Mouse (Mus musculus): ENCODE measurements at regions not wholly inside any gene's neighbourhood (a gene's known extent, or its start where the extent isn't known, plus 50 kb on each side); places are given as distances from the start of the nearest gene placed in this dataset.
A peak's percentile ranks its signal among the peaks of the same experiment; 100 is the strongest.

DNA sequence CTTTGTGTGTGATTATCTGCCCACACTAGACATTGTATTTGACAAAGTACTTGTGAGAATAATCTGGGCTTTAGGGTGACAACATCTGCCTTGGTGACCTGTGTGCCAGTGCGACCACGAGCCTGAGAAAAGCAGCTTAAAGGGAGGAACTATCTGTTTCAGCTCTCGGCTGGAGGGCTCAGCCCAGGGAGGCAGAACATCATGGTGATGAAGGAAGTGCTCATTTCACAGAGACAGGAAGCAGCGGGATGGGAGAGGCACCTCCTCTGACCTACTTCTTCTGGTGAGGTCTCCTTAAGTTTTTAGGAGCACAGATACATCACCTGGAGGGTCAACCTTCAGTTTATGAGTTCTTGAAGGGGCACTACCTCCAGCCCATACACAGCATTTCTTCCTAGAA lies 89.8 kb downstream of the Kif26a start:
- peaks cover 27% of the 10 kb centered on the region for H3K4me1 ChIP-seq (replicated peaks; ENCODE audit: control insufficient read depth, insufficient read depth, low read length)
- no peak for ATAC-seq

DNA sequence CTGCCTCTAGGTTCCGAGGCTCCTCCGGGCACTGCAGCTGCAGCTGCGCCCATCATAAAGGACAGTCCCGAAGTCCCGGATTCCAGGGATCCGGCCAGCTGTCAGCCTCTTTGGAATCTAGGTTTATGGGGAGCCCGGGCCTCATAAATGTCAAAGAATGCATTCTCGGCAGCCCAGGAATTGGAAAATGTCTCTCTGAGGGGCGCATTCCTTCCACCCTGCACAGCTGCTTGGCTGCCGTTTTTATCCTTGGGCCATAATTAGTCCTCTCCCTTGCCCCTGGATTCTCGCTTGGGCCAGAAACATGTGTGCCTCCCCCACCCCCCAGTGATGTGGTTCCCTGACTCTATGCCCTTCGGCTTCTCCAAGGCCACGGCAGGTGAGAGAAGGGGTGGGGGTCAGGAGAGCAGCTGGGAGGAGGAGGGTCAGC lies 91.1 kb downstream of the Kif26a start:
- H3K9ac ChIP-seq (replicated peaks; ENCODE audit: low read depth, low read length), result no peak overlapping the region
- 40% methylated on average over 13 of the region's 13 CpGs for WGBS
- H3K4me1 ChIP-seq (replicated peaks; ENCODE audit: control insufficient read depth, insufficient read depth, low read length), result peaks cover 37% of the 10 kb centered on the region
- H3K27ac ChIP-seq (ENCODE audit: low read length), result no peak overlapping the region
- H3K9me3 ChIP-seq (ENCODE audit: control insufficient read depth, low read length), result no peaks in the 10 kb centered on the region
- H3K27me3 ChIP-seq (replicated peaks; ENCODE audit: control insufficient read depth, insufficient read depth, low read length), result no peaks in the 10 kb centered on the region
- no peak overlapping the region for H3K4me3 ChIP-seq (replicated peaks; ENCODE audit: low read length)
- H3K4me2 ChIP-seq (ENCODE audit: low read length), result no peak overlapping the region
- no peak for ATAC-seq
- H3K36me3 ChIP-seq (ENCODE audit: control insufficient read depth, insufficient read depth), result no peaks in the 10 kb centered on the region

More for the DNA sequence above, 89.8 kb downstream of the Kif26a start:
- Histone ChIP-seq H3K9me3 (ENCODE audit: control insufficient read depth, low read length) (no peaks in the 10 kb centered on the region), H3K27ac (ENCODE audit: low read length) (no peak overlapping the region), H3K36me3 (ENCODE audit: control insufficient read depth, insufficient read depth) (no peaks in the 10 kb centered on the region), H3K4me3 (replicated peaks; ENCODE audit: low read length) (no peak overlapping the region), H3K27me3 (replicated peaks; ENCODE audit: control insufficient read depth, insufficient read depth, low read length) (no peaks in the 10 kb centered on the region), H3K9ac (replicated peaks; ENCODE audit: low read depth, low read length) (no peak overlapping the region), H3K4me2 (ENCODE audit: low read length) (no peak overlapping the region)
- 53% methylated on average over 4 of the region's 4 CpGs for WGBS

DNA sequence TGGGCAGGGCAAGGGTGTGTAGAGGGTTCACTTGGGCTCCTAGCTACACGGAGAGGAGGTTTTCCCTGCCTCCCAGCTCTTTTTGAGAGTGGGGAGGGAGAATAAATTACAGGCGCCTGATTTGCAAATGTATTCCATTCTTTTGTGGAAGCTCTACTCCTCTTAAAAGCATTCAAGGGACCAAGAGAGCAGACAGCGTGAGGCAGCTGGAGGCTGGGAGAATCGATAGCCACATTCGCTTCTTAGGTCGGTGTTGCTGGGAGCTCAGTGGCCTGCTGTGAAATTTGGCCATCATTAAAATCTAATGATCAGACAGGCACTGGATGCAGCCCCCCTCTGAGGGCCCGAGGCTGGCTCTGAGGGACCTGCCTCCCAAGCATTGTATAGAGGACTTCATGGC lies 92.8 kb downstream of the Kif26a start:
- H3K4me1 ChIP-seq (replicated peaks; ENCODE audit: control insufficient read depth, insufficient read depth, low read length), result peaks cover 45% of the 10 kb centered on the region
- H3K4me3 ChIP-seq (replicated peaks; ENCODE audit: low read length), result no peak overlapping the region
- no peaks in the 10 kb centered on the region for H3K27me3 ChIP-seq (replicated peaks; ENCODE audit: control insufficient read depth, insufficient read depth, low read length)
- 10% methylated on average over 7 of the region's 7 CpGs for WGBS
- H3K9me3 ChIP-seq (ENCODE audit: control insufficient read depth, low read length), result no peaks in the 10 kb centered on the region
- peak; percentile 61 for ATAC-seq
- no peak overlapping the region for H3K9ac ChIP-seq (replicated peaks; ENCODE audit: low read depth, low read length)
- H3K36me3 ChIP-seq (ENCODE audit: control insufficient read depth, insufficient read depth), result no peaks in the 10 kb centered on the region
- no peak overlapping the region for H3K4me2 ChIP-seq (ENCODE audit: low read length)
- H3K27ac ChIP-seq (ENCODE audit: low read length), result peak overlapping the region; percentile 57

DNA sequence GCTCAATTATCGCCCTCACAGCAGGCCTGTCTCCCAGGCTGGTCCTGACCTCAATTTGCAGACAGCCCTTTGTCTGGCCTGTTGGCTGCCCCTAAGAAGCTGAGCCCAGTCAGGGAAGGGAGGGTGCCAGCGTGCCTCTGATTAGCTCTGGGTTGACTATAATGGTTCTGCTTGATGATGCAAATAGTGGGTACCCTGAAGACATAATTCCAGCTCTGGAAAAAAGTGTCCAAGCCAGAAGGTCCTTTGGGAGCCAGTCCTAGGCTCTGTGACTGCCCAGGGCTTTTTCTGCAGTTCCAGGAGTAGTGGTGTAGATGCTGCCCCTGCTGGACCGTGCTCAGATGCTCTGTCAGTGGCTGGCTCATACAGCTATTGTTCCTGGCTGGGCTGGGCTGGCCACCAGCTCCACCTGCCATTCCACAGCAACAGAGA lies 95.7 kb downstream of the Kif26a start:
- H3K27me3 ChIP-seq (replicated peaks; ENCODE audit: control insufficient read depth, insufficient read depth, low read length), result no peaks in the 10 kb centered on the region
- no peaks in the 10 kb centered on the region for H3K36me3 ChIP-seq (ENCODE audit: control insufficient read depth, insufficient read depth)
- H3K27ac ChIP-seq (ENCODE audit: low read length), result peak overlapping the region; percentile 42; the same call in 1 of the 2 replicates
- 3% methylated on average over 3 of the region's 3 CpGs for WGBS
- ATAC-seq, result peak; percentile 58
- H3K9me3 ChIP-seq (ENCODE audit: control insufficient read depth, low read length), result no peaks in the 10 kb centered on the region
- H3K4me1 ChIP-seq (replicated peaks; ENCODE audit: control insufficient read depth, insufficient read depth, low read length), result peaks cover 48% of the 10 kb centered on the region
- no peak overlapping the region for H3K4me2 ChIP-seq (ENCODE audit: low read length)
- no peak overlapping the region for H3K4me3 ChIP-seq (replicated peaks; ENCODE audit: low read length)
- H3K9ac ChIP-seq (replicated peaks; ENCODE audit: low read depth, low read length), result no peak overlapping the region

DNA sequence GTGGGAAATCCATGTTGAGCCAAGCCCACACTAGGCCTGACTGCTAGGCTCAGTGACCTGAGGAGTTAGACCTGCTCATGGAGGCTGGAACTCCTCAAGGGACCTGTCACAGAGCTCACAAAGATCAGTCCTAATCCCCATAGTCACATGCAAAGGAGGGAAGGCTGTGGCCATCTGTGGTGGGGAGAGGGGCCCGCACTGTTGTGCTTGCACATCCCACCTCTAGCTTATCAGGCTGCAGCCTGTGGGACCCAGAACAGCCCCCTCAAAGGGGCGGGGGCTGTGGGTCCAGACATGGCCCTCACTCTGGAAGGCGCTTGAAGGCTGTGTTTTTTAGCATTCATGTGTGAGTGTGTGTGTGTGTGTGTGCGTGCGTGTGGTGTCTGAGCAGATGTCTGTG lies 97.2 kb downstream of the Kif26a start:
- Histone ChIP-seq H3K9ac (replicated peaks; ENCODE audit: low read depth, low read length) (no peak overlapping the region), H3K36me3 (ENCODE audit: control insufficient read depth, insufficient read depth) (no peaks in the 10 kb centered on the region), H3K4me3 (replicated peaks; ENCODE audit: low read length) (no peak overlapping the region), H3K9me3 (ENCODE audit: control insufficient read depth, low read length) (no peaks in the 10 kb centered on the region), H3K27me3 (replicated peaks; ENCODE audit: control insufficient read depth, insufficient read depth, low read length) (no peaks in the 10 kb centered on the region), H3K4me1 (replicated peaks; ENCODE audit: control insufficient read depth, insufficient read depth, low read length) (peaks cover 40% of the 10 kb centered on the region), H3K4me2 (ENCODE audit: low read length) (no peak overlapping the region), H3K27ac (ENCODE audit: low read length) (no peak overlapping the region)
- ATAC-seq, result 0 out of 2 replicates have a peak, but pooled peaks have one; percentile 11
- 71% methylated on average over 5 of the region's 5 CpGs for WGBS

DNA sequence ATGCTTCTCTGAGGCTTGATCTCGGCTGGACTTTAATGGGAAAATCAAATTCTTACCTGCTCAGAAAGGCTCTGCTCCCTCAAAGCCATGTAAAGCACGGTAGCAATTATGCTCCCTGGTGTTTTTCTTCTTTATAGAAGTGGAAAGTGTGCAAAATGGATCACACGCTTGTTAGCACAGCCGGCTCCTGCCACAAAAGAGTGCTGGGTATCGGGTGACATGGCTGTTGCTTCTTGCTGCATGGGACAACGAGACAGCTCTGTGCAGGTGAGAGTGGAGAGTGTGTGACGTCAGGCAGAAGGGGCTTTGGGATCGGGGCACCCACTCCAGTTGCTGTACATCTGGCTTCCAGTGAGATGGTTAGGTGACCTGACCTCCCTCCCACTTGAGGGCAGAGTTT lies 104.9 kb downstream of the Kif26a start:
- ATAC-seq, result no peak
- no peak overlapping the region for H3K4me3 ChIP-seq (replicated peaks; ENCODE audit: low read length)

DNA sequence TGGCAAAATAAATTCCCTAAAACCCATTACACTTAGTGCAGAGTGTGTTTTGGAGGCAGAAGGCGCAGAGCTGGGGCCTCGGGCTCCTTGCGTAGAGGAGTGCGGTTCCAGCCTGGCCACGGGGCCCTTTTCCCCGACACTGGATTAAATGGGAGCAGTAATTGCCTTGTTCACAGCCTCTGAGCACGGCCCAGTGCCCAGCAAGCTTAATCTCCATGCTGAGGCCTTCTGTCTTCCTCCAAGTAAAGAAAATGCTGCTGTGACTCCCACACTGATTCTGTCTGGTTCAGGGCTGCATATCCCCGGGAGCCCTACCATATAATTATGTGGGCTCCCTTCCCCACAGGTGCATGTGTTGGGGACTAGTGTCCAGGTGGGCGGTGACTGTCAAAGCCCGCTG lies 107.5 kb downstream of the Kif26a start:
- WGBS, result 27% methylated on average over 10 of the region's 10 CpGs
- peak overlapping the region; percentile 50; the same call in 1 of the 2 replicates for H3K27ac ChIP-seq (ENCODE audit: low read length)
- peak overlapping the region; percentile 32; the same call in 1 of the 2 replicates for H3K9ac ChIP-seq (replicated peaks; ENCODE audit: low read depth, low read length)
- H3K4me3 ChIP-seq (replicated peaks; ENCODE audit: low read length), result no peak overlapping the region
- H3K4me2 ChIP-seq (ENCODE audit: low read length), result no peak overlapping the region
- H3K4me1 ChIP-seq (replicated peaks; ENCODE audit: control insufficient read depth, insufficient read depth, low read length), result peaks cover 9% of the 10 kb centered on the region
- peak; percentile 61 for ATAC-seq
- H3K9me3 ChIP-seq (ENCODE audit: control insufficient read depth, low read length), result 0 out of 2 replicates have a peak, but pooled peaks cover 3% of the 10 kb centered on the region
- H3K27me3 ChIP-seq (replicated peaks; ENCODE audit: control insufficient read depth, insufficient read depth, low read length), result no peaks in the 10 kb centered on the region
- H3K36me3 ChIP-seq (ENCODE audit: control insufficient read depth, insufficient read depth), result no peaks in the 10 kb centered on the region

More for the DNA sequence above, 104.9 kb downstream of the Kif26a start:
- no peak overlapping the region for H3K27ac ChIP-seq (ENCODE audit: low read length)
- peaks cover 15% of the 10 kb centered on the region for H3K4me1 ChIP-seq (replicated peaks; ENCODE audit: control insufficient read depth, insufficient read depth, low read length)
- WGBS, result 44% methylated on average over 8 of the region's 8 CpGs
- no peaks in the 10 kb centered on the region for H3K36me3 ChIP-seq (ENCODE audit: control insufficient read depth, insufficient read depth)
- H3K9me3 ChIP-seq (ENCODE audit: control insufficient read depth, low read length), result 0 out of 2 replicates have a peak, but pooled peaks cover 3% of the 10 kb centered on the region
- H3K27me3 ChIP-seq (replicated peaks; ENCODE audit: control insufficient read depth, insufficient read depth, low read length), result no peaks in the 10 kb centered on the region
- H3K4me2 ChIP-seq (ENCODE audit: low read length), result no peak overlapping the region
- H3K9ac ChIP-seq (replicated peaks; ENCODE audit: low read depth, low read length), result no peak overlapping the region

DNA sequence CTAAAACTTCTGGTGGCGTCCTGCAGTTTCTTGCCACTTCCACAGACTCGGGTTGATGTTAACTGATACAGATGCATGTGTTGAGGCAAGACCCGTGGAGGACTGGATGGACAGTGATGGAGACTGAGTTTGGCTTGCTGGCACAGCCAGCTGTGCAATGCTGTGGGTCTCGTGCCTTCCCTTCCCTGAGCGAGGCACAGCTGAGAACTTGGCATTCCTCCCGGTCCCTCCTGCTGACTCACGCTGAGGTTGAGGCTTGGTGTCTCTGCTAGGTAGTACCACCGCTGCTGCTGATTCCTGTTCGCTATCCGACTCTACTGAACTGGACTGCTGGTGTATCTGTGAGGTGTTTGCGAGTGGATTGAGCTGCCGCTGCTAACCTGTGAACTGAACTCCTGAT lies 109.2 kb downstream of the Kif26a start:
- Histone ChIP-seq H3K4me2 (ENCODE audit: low read length) (no peak overlapping the region), H3K9ac (replicated peaks; ENCODE audit: low read depth, low read length) (no peak overlapping the region), H3K36me3 (ENCODE audit: control insufficient read depth, insufficient read depth) (no peaks in the 10 kb centered on the region), H3K9me3 (ENCODE audit: control insufficient read depth, low read length) (0 out of 2 replicates have a peak, but pooled peaks cover 3% of the 10 kb centered on the region), H3K27me3 (replicated peaks; ENCODE audit: control insufficient read depth, insufficient read depth, low read length) (no peaks in the 10 kb centered on the region), H3K4me1 (replicated peaks; ENCODE audit: control insufficient read depth, insufficient read depth, low read length) (peaks cover 9% of the 10 kb centered on the region), H3K4me3 (replicated peaks; ENCODE audit: low read length) (no peak overlapping the region), H3K27ac (ENCODE audit: low read length) (no peak overlapping the region)
- ATAC-seq, result no peak
- WGBS, result 81% methylated on average over 12 of the region's 12 CpGs

DNA sequence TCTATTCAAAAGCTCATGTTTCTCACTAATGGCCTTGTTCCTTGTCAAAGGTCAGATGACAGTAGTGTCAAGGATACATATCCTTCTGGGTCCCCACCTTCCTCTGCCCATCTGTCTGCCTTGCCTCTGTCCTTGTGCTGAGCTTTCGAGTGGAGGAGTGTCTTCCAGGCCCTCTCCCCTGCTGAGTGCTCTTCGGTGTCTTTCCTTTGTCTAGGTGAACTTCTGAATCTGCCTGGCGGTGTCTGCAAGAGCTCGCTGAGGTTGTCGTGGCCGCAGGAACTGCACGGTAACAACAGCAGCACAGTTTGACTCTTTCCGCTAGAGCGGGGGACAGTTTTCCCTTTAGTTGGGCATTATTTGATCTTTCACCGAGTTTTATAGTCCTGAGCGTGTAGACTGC lies 111.7 kb downstream of the Kif26a start:
- H3K4me1 ChIP-seq (replicated peaks; ENCODE audit: control insufficient read depth, insufficient read depth, low read length), result peaks cover 17% of the 10 kb centered on the region
- H3K4me2 ChIP-seq (ENCODE audit: low read length), result no peak overlapping the region
- no peak overlapping the region for H3K4me3 ChIP-seq (replicated peaks; ENCODE audit: low read length)
- H3K27ac ChIP-seq (ENCODE audit: low read length), result no peak overlapping the region
- 0 out of 2 replicates have a peak, but pooled peaks cover 3% of the 10 kb centered on the region for H3K9me3 ChIP-seq (ENCODE audit: control insufficient read depth, low read length)
- WGBS, result 25% methylated on average over 11 of the region's 11 CpGs
- no peak for ATAC-seq
- no peaks in the 10 kb centered on the region for H3K36me3 ChIP-seq (ENCODE audit: control insufficient read depth, insufficient read depth)
- no peaks in the 10 kb centered on the region for H3K27me3 ChIP-seq (replicated peaks; ENCODE audit: control insufficient read depth, insufficient read depth, low read length)
- no peak overlapping the region for H3K9ac ChIP-seq (replicated peaks; ENCODE audit: low read depth, low read length)

All from forebrain, embryonic 16.5 days (tissue).